Mouse (Mus musculus) kidney, postnatal 10 days (tissue): ENCODE measurements around the gene March10.

Experiments
- DNase-seq: peaks from one replicate; pipeline ENCODE4 v3.0.0; 2021; ENCODE audit warnings: mixed read lengths

March10 gene

DNA sequence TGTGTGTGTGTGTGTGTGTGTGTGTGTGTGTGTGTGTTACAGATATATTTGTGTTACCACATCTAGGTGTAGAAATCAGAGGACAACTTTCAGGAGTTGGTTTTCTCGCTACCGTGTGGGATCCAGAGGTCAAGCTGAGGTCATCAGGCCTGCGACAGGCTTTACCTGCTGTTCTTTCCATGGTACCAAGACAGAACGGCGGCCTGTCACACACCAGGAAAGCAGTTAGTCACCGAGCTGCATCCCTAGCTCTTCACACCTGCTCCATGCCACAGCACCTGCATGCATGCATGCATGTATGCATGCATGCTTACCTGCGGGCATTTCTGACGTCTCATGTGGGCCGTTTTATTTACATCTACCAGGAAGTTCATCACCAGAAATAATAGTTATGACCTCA, 9.0 kb upstream of the March10 start:
- no peak for DNase-seq

GRCm38 (mm10) chr11:105464430-105464967, 8.0 kb upstream of the March10 start:
- no peak for DNase-seq

GRCm38 (mm10) chr11:105459900-105460299, 3.4 kb upstream of the March10 start:
- DNase-seq = no peak

DNA sequence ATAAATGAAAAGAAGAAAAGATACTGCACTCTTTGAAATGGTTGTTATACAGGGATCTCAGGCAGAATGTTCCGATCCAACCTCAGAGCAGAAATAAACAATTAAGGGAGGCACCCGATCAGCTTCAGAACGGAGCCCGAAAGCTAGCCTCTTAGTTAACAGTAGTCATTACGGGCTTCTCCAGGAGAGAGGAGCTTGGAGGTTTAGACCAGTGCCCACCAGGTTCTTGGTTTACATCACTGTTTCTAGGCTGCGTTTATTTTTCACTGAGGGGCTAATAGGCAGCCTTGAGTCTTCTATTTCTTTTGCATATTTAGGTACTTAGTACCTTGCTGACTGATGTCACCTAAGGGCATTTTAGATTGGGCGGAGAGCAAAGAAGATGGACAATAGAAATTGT, 506 bp upstream of the March10 start:
- DNase-seq = no peak

DNA sequence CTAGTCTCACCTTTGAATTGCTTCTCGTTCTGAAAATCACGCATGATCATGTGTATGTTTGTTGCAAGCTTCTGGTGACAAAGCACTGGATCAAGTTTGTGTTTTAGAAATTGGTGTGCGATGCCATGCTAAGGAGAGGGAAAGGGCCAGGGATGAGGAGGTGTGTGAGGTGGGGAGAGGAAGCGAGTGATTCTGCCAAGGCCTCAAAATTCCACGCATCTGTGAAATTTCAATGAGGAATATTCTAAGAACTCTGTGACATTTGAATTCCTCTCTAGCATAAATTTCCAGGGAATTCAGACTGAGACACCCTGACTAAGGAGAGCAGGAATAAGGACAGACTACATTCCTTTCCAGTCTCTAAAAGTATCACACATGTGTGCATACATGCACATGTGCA, 1.4 kb downstream of the March10 start:
- no peak for DNase-seq

DNA sequence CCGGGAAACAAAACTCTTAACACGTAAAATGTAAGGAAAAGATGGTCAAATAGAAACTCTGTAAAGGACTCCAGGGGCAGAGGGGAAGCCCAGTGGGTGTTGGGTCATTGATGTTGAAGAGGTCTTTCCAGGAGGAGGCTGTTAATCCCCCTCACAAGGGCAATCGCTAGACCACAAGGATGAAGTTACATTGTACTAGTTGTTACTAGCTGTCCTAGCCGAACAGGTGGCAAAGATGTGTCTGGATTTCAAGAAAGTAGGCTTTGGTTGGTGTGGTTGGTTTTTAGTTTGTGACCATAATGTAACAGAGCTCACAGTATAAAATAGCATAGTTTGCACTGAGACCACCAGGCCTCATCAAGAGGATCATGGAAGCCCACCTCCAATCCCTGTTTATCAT, 3.5 kb downstream of the March10 start:
- no peak for DNase-seq

DNA sequence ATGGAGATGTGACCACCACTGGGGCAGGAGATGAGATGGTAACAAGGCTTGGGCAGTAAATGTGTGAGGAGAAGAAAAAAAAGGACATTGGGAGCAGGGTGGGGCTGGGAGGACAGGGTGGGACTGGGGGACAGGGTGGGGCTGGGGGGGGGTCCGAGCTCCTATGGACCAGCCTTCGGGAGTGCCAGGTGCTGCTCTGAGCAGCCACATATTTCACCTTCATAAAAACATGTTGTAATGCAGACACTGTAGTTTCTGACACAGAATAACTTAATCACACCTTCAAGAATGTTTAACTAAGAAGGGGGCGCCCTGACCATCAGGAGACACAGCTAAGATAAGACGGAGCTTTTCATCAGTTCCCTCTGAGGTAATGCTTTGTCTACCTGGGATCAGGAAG, 4.0 kb downstream of the March10 start:
- DNase-seq = no peak

- DNase-seq = no peak
Measured at GRCm38 (mm10) chr11:105451553-105452135, 4.9 kb downstream of the March10 start.

DNA sequence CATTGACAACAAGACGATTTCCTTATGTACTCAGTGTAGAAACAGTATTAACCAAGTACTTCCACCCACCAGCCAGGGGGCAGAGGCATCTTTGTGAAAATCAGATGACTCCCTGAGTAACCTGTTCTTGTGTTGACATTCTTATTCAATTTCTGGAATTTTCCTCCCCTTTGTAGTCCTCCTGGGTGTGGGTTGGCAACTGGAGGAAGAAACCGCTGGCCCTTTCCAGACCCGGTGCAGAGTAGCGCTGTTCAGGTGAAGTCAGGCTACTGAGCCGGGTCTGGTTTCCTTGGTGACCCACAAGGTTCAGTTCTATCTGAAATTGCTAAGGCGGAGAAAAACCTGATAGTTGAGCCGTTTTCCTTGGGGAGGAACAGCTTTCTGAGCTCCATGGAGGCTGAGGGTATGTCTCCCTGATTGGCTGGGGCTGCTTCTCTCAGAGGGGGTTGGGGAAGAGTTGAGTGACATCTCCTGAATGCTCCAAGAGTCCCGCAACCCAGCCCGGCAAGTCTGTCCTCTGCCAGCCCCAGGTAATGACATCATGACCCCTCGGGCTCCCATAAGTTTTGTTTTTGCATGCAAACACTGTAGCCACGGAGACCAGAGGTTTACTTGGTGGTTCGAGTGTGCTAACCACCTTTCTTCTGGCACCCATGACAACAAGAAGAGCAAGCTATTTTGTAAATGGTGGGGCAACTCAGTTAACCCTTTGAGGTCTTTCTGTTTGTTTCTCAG, 6.8 kb downstream of the March10 start:
- no peak for DNase-seq

- no peak for DNase-seq
Measured at GRCm38 (mm10) chr11:105447661-105448060, 8.9 kb downstream of the March10 start.

GRCm38 (mm10) chr11:105446221-105446620, 10.3 kb downstream of the March10 start:
- DNase-seq = no peak

DNA sequence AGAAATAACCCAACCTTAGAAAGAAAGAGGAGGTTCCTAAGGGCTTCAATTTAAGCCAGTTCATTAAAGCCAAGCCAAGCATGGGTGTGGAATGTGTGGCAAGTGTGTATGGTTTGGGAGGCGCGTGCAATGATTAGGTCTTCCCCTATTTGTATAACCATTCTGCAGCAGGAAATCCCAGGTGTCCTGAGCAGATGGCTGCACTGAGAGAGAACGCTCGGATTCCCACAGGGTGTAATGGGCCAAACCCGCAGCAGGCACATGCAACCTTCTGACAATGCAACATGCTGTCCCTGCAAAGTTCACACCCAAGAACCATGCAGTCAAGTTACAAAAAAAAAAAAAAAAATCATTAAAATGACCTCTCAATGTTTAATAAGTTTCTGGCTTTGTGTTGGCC, 10.8 kb downstream of the March10 start:
- no peak for DNase-seq

DNA sequence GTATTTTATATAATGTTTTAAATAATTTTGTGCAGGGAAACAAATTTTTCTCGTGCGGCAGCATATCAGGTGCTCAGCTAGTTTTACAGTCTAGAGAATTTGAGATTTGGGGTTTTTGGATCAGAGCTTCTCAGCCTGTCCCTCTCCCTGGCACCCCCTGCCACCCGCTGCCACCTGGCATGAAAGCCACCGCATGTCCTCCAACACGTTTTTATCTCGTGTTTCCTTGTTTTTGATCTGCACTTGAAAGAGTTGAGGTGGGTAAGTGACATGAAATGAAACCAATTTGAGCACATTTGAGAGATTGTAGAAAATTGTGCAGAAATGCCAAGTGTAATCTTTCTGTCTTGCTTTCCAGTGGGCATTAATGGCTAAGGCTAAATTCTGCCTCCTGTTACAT, 11.6 kb downstream of the March10 start:
- no peak for DNase-seq

DNA sequence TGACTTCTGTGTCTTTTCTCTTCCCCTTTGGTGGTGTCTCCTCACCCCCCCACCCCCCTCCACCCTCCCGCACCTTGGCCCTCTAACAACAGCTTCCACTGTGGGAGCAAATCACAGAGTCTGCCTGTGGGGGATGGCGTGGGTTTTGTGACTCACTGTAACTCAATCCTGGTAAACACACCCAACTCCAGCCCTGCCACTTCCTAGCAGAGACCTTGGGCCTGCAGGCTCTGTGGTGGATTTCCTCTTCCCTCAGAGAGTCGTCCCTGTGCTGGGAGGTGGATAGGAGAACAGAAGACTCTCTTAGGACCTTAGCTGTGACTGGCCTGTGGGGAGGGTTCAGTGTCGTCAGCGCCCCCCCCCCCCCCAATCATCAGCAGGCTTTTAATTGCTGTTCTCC, 13.0 kb downstream of the March10 start:
- DNase-seq = no peak

GRCm38 (mm10) chr11:105439796-105440195, 16.7 kb downstream of the March10 start:
- no peak for DNase-seq

- no peak for DNase-seq
Measured at GRCm38 (mm10) chr11:105438907-105439306, 17.6 kb downstream of the March10 start.

DNA sequence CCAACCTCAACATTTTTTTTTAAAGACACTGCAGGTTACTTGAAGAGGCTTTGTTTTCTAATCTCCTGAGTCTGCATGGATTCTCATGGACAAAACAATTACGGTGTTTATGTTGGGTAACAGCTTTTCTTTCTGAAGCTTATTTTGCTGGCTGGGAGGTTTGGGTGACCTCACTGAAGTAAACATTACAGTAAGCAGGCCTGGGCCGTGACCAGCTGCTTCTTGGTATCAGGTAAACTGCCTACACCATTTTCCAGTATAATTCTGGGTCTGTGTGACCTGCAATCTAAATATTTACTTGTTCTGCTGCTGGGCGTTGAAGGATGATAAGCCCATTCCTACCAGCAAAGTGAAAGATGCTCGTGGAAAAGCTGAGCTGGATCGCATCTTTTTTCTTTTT, 30.1 kb downstream of the March10 start:
- DNase-seq = no peak

DNA sequence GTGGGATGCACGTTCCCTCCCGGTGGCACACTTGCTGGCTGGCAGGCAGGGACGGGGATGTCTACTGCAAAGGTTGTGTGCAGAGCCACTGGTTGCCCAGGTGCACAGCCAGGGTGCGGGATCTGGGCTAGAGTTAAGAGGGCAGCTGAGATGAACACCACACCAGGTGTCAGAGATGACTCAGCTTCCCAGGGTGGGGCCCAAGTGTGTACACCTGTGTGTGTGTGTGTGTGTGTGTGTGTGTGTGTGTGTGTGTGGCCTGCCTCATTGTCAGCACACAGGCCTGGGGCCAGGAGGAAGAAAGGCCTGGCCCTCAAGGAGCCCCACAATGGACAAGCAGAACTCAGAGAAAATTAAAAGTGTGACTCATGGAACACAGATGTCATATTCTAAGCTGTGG, 31.9 kb downstream of the March10 start:
- DNase-seq = no peak

- DNase-seq = peak; percentile 63
Measured at GRCm38 (mm10) chr11:105420671-105421450, 35.7 kb downstream of the March10 start.

DNA sequence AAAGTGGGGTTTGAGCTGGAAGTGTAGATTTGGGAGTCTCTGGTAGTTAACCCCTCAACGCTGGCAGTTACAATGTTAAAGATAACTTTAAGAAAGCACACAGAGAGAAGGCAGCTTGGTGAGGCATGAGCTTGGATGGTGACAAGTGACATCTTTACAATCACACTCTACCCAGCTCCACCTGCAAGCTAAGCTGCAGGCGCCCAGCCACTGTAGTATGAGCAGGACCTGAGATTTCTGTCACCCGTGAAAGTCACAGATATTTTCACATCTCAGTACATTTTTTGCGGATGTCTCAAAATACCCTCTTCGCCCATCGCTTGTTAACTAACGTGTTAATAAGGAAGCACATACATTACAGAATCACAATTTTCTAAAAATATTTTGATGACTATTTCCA, 36.6 kb downstream of the March10 start:
- no peak for DNase-seq

DNA sequence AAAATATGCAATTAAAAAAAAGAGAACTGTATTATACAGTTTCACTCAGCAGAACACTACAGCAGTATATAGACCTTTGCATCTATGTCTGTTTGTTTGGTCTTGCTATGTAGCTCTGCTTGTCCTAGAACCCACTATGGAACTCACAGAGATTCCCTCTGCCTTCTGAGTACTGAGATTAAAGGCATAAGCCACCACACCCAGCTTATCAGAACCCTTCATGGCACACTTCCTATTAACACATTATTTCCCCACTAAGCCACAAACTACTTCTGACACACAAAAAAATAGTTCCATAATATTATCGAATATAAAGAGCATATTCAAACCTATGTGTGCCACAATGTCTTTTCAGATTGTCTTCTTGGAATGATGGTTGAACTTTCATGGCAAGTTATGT, 42.5 kb downstream of the March10 start:
- DNase-seq = no peak

- no peak for DNase-seq
Measured at GRCm38 (mm10) chr11:105409408-105409807, 47.1 kb downstream of the March10 start.

DNA sequence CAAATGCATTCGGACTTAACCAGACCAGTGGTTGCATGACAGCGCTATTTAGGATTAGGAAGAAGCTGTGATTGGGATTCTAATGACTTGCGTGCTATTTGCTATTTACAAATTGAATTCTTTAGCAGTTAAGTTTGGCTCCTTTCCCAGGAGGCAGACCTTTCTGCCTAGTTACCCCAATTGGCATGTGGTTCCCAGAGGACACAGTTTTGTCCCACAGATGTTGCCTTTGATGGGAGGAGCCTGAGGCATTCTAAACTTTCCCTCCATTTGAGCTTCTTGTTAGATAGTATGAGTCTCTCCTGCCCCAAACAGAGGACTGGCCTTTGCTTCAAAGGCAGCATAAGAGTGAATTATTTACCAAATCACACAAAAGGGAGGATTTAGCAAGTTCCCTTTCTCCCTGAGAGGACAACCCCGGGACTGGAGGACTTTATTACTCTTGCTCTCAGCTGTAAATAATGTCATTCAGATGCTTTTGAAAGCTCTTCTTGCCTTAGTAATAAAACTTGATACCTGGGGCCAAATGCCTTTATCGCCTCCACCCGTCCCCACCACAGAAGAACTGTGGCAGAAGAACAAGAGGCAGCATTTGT, 48.6 kb downstream of the March10 start:
- no peak for DNase-seq
